Mouse (Mus musculus) right cerebral cortex, postnatal 10 days (tissue): ENCODE data around the gene Phf5a.

Experiments used
- DNase-seq, 2 experiments: peaks; one replicate each; pipeline ENCODE4 v3.0.0; 2021; ENCODE audit warnings: low spot score in 2 of 2

Gene Phf5a

GRCm38 (mm10) chr15:81885418-81885934, 13.8 kb upstream of the Phf5a start:
- no peak for DNase-seq

- no peak for DNase-seq
Observed at GRCm38 (mm10) chr15:81882348-81882747, 10.6 kb upstream of the Phf5a start.

GRCm38 (mm10) chr15:81879531-81880401, 8.1 kb upstream of the Phf5a start:
- peak; percentile 89 to 91 for DNase-seq

- peak; percentile 99 to 100 for DNase-seq
Observed at GRCm38 (mm10) chr15:81872262-81873136, 788 bp upstream of the Phf5a start, which contains the start of gene Aco2. Gene Aco2 (plus strand): TSS chr15:81872309.

- no peak for DNase-seq
Observed at GRCm38 (mm10) chr15:81869985-81870384, 1.7 kb downstream of the Phf5a start.

- no peak for DNase-seq
Observed at GRCm38 (mm10) chr15:81864238-81864637, 7.5 kb downstream of the Phf5a start.

- peak; percentile 69 for DNase-seq
Observed at GRCm38 (mm10) chr15:81860471-81861135, 11.1 kb downstream of the Phf5a start.

- DNase-seq = peak; percentile 92 to 98
Observed at GRCm38 (mm10) chr15:81859330-81860255, 12.1 kb downstream of the Phf5a start.

- DNase-seq = peak; percentile 78 to 88
Observed at GRCm38 (mm10) chr15:81858517-81859329, 13.0 kb downstream of the Phf5a start, which contains the start of gene Tob2. Gene Tob2 (minus strand): TSS chr15:81858796.

GRCm38 (mm10) chr15:81858138-81858516, 13.6 kb downstream of the Phf5a start:
- DNase-seq = peak; percentile 94 to 95

GRCm38 (mm10) chr15:81857724-81858116, 14.0 kb downstream of the Phf5a start:
- peak in 1 of 2 experiments; percentile 69 for DNase-seq

GRCm38 (mm10) chr15:81856938-81857723, 14.6 kb downstream of the Phf5a start:
- DNase-seq = no peak

GRCm38 (mm10) chr15:81856030-81856790, 15.5 kb downstream of the Phf5a start:
- DNase-seq = peak; percentile 91 to 94

GRCm38 (mm10) chr15:81853081-81853480, 18.6 kb downstream of the Phf5a start:
- no peak for DNase-seq

- DNase-seq = no peak
Observed at GRCm38 (mm10) chr15:81852411-81853000, 19.2 kb downstream of the Phf5a start.

GRCm38 (mm10) chr15:81851375-81851774, 20.3 kb downstream of the Phf5a start:
- DNase-seq = no peak

GRCm38 (mm10) chr15:81850718-81851117, 21.0 kb downstream of the Phf5a start:
- DNase-seq = no peak

GRCm38 (mm10) chr15:81849104-81849503, 22.6 kb downstream of the Phf5a start:
- DNase-seq = no peak
